Mouse (Mus musculus) kidney, adult 18-20 months (tissue): ENCODE results near the gene Nav2.

Experiments used
- DNase-seq: peaks from one replicate; pipeline ENCODE4 v3.0.0; 2021

Gene Nav2

GRCm38 (mm10) chr7:49301487-49301886, 393.0 kb downstream of the Nav2 start:
- no peak for DNase-seq

GRCm38 (mm10) chr7:49303600-49304411, 395.3 kb downstream of the Nav2 start:
- no peak for DNase-seq

GRCm38 (mm10) chr7:49307717-49308116, 399.2 kb downstream of the Nav2 start:
- no peak for DNase-seq

DNA sequence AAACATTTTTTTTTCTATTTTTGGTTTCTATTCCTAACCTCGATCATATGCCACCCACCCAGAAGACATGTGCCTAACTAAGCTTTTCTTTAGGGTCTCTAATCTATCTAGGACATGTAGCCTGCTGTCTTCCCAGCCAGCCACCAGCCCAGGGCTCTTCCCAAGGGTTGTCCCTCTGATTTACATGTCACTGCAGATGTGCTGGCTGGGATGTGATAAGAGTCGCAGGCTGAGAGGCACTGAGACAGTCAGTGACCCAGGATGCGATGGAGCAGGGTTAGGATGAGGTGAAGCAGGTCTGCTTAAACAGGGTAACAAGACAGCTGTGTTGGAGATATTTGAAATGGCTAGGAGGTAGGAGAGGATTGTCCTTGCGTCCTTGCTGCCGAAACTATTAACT, 401.2 kb downstream of the Nav2 start:
- DNase-seq: no peak

GRCm38 (mm10) chr7:49313945-49314344, 405.4 kb downstream of the Nav2 start:
- no peak for DNase-seq

DNA sequence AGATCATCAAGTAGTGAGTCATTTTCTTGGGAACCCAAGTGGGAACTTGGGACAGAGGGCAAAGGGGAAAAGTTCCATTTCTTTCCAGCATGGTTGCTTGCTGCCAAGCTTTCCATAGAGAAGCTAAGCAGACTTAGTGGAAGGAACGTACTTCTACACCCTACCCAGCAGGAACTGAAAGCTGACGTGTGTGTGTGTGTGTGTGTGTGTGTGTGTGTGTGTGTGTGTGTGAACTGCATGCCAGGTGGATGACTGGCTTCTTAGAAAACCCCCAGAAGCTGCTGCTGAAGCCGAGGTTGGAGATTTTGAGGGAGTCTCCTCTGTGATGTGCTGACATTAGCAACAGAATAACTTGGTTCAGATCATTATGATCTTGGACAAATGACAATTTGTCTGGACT, 406.5 kb downstream of the Nav2 start:
- no peak for DNase-seq

DNA sequence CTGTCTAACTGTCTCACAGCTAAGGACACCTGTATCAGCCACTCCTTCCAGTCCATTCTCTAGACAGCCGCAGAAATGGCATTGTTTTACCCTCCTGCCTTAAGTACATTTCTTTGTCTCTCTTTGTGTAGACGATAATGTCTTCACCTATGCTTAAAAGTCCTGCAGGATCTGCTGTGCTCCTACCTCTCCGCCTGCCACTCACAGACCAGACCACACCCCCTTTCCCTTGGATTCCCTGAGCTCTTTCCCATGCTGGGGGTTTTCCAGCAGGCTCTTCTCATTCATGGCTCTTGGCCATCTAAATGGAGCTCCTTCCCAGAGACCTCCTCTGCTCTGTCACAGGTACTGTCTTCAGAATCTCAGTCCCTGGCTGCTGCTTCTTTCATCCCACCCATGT, 408.1 kb downstream of the Nav2 start:
- DNase-seq: no peak

GRCm38 (mm10) chr7:49318183-49318897, 409.8 kb downstream of the Nav2 start:
- DNase-seq: no peak

- DNase-seq: no peak
Observed at GRCm38 (mm10) chr7:49318898-49319293, 410.4 kb downstream of the Nav2 start.

DNA sequence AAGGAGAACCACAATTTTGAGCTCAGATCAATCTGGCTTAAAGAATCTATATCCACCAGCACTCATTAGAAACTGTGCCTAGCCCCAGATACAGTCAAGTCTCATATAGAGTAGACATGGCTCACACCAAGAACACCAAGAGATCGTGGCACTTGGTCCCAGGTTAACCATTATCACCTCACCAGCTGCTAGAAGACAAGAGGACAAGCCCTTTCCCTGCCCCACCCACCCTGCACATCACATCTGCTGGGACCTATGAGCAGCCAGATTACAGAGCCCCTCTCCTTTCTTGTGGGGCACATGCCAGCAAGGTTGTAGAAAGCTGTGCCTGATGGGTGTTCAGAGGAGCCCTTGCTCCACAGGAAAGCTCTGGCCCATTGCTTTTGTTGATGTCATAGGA, 411.5 kb downstream of the Nav2 start:
- DNase-seq: no peak

DNA sequence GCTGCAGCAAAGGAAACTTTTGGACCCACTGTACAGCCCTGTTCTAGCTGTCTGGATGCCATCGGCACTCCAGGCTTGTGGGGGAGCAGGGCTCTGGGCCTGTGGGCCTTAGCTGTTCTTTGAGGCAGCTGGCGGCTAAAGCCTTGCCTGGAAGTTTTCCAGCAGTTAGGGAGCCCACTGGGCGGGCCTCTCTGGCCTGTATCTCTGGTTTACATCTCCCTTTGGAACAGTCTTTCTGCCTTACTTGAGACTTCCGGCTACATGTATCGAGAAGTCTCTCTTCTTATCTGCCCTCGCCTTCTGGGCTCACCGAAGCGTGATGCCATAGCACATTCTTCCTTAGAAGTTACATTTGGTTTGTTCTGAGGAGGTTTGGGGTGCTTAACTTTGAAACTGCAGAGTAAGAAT, 412.6 kb downstream of the Nav2 start:
- DNase-seq: no peak

GRCm38 (mm10) chr7:49322179-49322578, 413.7 kb downstream of the Nav2 start:
- DNase-seq: no peak

DNA sequence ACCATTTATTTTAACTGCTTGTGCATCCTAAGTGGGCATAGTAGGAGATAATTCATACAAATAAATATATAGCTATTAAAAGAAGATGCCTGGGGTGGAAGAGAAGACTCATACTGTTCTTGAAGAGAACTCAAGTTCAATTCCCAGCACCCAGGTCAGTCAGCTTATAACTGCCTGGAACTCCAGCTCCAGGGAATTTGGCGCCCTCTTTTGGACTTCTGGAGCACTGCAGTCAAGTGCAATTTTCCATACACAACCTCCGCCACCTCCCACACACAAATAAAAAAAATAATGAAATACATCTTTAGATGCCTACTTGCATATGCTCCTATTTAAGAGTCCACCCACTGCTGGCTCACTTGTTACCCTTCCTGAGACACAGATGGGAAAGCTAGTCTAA, 416.1 kb downstream of the Nav2 start:
- no peak for DNase-seq

DNA sequence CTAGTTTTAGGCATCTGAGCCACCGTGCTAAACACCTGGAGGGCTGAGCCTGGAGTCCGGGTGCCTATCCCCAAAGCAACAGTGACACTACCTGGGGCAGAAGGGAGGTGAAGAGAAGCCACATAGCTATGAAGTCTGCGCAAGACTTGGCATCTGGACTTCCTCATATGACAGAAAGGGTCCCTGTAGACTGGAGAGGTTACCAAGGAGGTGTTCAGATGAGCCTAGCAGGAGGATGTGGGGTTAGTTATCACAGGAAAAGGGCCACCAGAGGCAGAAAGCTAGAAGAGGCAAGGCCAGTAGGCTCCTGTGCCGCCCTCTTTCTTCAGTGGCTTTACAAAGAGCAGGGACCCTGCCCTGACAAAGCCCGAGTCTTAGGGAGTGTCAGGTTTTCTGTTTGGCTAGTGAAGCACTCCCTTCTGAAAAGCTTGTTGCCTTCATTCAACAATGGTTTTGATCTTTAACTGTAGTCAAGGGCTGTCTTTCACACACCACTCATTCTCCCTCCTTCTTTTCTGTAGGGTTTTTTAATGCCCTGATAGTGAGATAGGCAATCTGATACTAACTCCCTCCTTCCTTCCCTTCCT, 417.7 kb downstream of the Nav2 start:
- no peak for DNase-seq

DNA sequence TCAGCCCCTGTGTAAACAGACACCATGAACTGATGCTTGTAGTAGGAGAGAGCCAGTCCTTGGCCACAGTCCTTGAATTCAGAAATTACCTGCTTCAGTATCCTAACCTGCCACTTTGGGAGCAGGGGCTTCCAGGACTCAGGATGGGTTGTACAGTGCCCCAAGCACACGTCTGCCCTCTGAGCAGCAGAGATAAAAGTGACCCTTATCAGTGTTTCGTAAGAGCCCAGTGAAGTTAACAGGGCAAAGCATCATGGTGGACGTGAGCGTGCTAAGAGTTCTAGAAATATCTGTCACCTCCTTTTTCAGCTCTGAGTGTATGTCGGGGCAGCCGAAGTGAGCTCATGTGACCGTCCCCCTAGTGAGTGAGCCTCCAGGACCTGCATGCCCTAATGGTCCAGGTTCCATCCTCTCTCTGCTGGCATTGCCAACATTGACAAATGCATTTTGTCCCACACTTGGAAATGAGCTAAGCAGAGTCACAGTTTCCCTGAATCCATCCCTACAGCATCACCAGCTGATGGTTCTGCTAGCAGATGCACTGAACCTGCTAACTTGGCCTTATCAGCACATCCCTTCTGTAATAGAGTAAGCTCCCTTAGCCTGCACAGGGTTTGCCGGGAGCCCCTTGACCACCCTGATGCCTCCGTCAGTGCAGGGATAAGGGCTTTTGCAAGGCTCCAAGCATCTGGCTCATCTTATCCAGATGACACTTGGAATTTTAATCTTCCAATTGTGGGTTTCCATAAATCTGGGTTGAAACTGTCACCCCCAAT, 418.6 kb downstream of the Nav2 start:
- no peak for DNase-seq

GRCm38 (mm10) chr7:49330181-49330580, 421.7 kb downstream of the Nav2 start:
- no peak for DNase-seq

- DNase-seq: no peak
Observed at GRCm38 (mm10) chr7:49331939-49332338, 423.4 kb downstream of the Nav2 start.

DNA sequence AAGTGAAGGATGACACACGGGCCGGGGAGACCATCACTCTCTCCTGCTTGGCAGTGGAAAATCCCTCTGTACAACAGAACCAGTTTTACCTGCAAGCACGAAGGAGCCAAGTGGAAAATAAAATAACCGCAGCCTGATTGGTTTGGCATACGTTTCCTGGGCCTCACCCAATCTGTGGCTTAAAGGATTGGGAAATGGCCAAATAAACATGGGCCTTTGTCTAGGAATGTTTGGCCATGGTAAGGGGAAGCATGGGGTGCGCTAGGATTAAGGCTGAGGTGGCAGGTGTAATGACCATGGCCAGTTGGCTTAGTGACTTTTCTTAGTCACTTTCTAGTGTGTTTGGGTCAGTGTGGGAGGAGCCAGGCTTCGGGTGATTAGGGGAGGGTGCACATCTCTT, 424.1 kb downstream of the Nav2 start:
- no peak for DNase-seq

DNA sequence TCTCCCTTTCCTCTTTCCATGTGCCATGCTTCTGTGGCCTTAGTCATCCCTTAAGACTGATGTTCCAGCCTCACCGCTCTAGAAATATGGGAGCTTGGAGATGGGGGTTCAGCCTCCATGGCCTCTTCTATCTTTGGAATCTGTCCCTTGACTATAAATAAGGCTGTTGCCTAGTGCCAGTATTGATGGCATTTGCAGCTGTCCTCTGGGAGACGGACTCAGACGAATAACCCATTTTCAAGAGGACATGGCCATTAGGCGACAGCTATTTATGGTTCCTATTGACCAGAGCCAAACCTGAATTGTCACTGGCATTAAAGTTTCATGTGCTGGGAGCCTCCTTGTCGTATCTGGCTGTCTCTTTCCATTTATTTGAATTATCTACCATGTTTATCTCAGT, 425.6 kb downstream of the Nav2 start:
- no peak for DNase-seq

- DNase-seq: no peak
Observed at GRCm38 (mm10) chr7:49335056-49335455, 426.5 kb downstream of the Nav2 start.

GRCm38 (mm10) chr7:49336725-49337124, 428.2 kb downstream of the Nav2 start:
- DNase-seq: no peak

GRCm38 (mm10) chr7:49337710-49338109, 429.2 kb downstream of the Nav2 start:
- DNase-seq: no peak

DNA sequence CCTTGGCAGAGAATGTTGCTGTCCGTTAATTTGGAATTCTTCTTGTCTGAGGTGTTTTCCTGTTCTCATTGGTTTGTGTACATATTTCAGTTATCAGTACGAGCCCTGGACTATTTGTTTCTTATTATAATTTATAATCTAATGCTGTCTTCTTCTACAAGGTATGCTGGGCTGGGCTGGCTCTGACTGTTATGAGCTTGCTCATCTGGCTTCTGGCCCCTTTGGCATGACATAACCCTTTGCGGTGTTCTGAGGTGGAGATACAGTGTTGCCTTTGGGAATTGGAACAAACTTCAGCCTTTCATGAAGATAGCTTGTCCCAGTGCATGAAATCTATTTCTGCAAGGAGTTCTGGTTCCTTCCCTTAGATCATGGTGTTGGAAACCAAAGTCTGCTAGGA, 431.4 kb downstream of the Nav2 start:
- no peak for DNase-seq
